Mouse (Mus musculus): ENCODE measurements around the gene Prkg1. TPM values are rescaled to one million over a fixed set of nuclear protein-coding genes. Genes with fewer than 3 reads are reported as not detected.

Gene Prkg1
- polyA plus RNA-seq, 1 experiment from 2014 or later: 7.1 TPM

GRCm38 (mm10) chr19:30948202-30948601, 816.6 kb downstream of the Prkg1 start:
- no peaks in the 10 kb centered on the region for H3K4me1 ChIP-seq (ENCODE audit: control insufficient read depth, insufficient read depth, low read length)
- no peak for ATAC-seq (replicated peaks; ENCODE audit: insufficient number of reproducible peaks, low FRiP score, low TSS enrichment, low read depth)
- DNase-seq (ENCODE audit: low spot score): no peak
- no peaks in the 10 kb centered on the region for H3K9me3 ChIP-seq (replicated peaks; ENCODE audit: control insufficient read depth, low read length)
- H3K27ac ChIP-seq (replicated peaks; ENCODE audit: low read depth, low read length): no peak overlapping the region
- H3K27me3 ChIP-seq (ENCODE audit: control insufficient read depth, insufficient read depth, low read length): no peaks in the 10 kb centered on the region
- H3K9ac ChIP-seq (replicated peaks; ENCODE audit: low read length): no peak overlapping the region
- H3K4me3 ChIP-seq (ENCODE audit: low read depth, low read length): no peak overlapping the region
- no peak overlapping the region for H3K4me2 ChIP-seq (ENCODE audit: low read depth, low read length)
- no peaks in the 10 kb centered on the region for H3K36me3 ChIP-seq (replicated peaks; ENCODE audit: control insufficient read depth, insufficient read depth, low read depth, low read length)
- WGBS: 73% methylated on average over 1 of the region's 1 CpGs

DNA sequence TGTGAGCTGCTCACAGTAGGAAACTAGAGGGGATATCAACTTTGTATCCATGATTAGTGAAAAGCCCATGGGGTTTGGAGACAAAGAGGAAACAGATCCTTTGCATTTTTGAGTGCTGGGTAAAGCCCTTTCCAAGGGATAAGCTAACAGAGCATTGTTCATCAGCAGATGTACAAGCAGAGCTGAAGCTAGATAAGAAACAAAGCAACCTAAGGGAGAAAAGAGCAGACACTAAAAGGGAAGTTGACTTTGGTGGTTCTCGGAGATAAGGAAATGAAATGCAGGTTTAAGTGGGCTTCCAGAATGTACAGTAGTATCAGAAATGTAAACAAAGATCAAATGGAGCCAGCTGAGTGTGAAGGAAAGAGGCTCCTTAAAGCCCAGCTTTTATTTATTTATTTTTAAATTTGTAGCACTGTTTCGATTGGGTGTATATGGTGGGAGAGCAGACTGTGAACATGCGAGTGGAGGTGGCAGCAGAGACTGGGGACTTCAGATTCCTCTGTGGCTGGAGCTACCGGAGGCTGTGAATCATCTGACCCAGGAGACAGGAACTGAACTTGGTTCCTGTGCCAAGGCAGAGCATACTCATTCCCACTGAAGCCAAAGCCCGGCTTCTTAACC, 822.4 kb downstream of the Prkg1 start:
- WGBS: 51% methylated on average over 5 of the region's 5 CpGs
- Histone ChIP-seq H3K9ac (replicated peaks; ENCODE audit: low read length) (no peak overlapping the region), H3K4me3 (ENCODE audit: low read depth, low read length) (no peak overlapping the region), H3K27ac (replicated peaks; ENCODE audit: low read depth, low read length) (no peak overlapping the region), H3K4me1 (ENCODE audit: control insufficient read depth, insufficient read depth, low read length) (no peaks in the 10 kb centered on the region), H3K4me2 (ENCODE audit: low read depth, low read length) (no peak overlapping the region), H3K9me3 (replicated peaks; ENCODE audit: control insufficient read depth, low read length) (no peaks in the 10 kb centered on the region), H3K36me3 (replicated peaks; ENCODE audit: control insufficient read depth, insufficient read depth, low read depth, low read length) (no peaks in the 10 kb centered on the region), H3K27me3 (ENCODE audit: control insufficient read depth, insufficient read depth, low read length) (no peaks in the 10 kb centered on the region)
- no peak for DNase-seq (ENCODE audit: low spot score)
- no peak for ATAC-seq (replicated peaks; ENCODE audit: insufficient number of reproducible peaks, low FRiP score, low TSS enrichment, low read depth)

GRCm38 (mm10) chr19:30938058-30938457, 826.8 kb downstream of the Prkg1 start:
- no peak overlapping the region for H3K9ac ChIP-seq (replicated peaks; ENCODE audit: low read length)
- H3K4me1 ChIP-seq (ENCODE audit: control insufficient read depth, insufficient read depth, low read length): no peaks in the 10 kb centered on the region
- no peak overlapping the region for H3K4me2 ChIP-seq (ENCODE audit: low read depth, low read length)
- H3K4me3 ChIP-seq (ENCODE audit: low read depth, low read length): no peak overlapping the region
- H3K36me3 ChIP-seq (replicated peaks; ENCODE audit: control insufficient read depth, insufficient read depth, low read depth, low read length): no peaks in the 10 kb centered on the region
- WGBS: 95% methylated on average over 2 of the region's 2 CpGs
- ATAC-seq (replicated peaks; ENCODE audit: insufficient number of reproducible peaks, low FRiP score, low TSS enrichment, low read depth) (no peak), DNase-seq (ENCODE audit: low spot score) (no peak)
- no peak overlapping the region for H3K27ac ChIP-seq (replicated peaks; ENCODE audit: low read depth, low read length)
- H3K27me3 ChIP-seq (ENCODE audit: control insufficient read depth, insufficient read depth, low read length): no peaks in the 10 kb centered on the region
- no peaks in the 10 kb centered on the region for H3K9me3 ChIP-seq (replicated peaks; ENCODE audit: control insufficient read depth, low read length)

DNA sequence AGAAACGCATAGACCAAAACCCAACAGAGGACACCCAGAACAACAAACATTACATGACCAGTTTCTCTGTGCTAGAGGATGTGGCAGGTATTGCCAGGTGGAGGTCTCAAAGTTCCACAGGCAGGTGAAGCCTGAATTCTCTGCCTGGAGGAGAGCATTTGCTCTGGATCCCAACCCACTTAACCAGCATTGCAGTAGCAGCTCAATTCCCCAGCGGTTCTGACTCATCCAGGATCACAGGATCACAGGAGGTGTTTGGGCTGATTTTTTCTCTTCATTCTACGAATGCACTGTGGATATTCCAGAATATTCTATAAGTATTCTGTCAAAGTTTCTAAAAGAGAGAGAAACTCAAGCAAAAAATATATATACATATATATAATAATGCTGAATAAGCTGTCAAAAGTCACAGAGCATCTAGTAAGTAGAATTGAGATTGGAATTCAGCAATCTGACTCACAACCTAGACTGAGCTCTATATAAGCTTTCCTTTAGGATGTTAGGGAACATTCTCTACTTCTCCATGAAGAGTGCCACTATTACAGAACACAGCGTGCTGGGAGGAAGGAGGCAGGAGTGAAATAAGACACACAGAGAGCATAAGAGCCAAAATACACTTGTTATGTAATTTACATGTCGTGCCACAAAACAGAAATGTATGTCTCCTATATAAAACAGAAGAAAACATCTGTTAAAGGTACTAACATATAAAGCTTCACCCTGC, 833.2 kb downstream of the Prkg1 start:
- 88% methylated on average over 5 of the region's 5 CpGs for WGBS
- ATAC-seq (replicated peaks; ENCODE audit: insufficient number of reproducible peaks, low FRiP score, low TSS enrichment, low read depth) (no peak), DNase-seq (ENCODE audit: low spot score) (no peak)

GRCm38 (mm10) chr19:30924032-30924431, 840.8 kb downstream of the Prkg1 start:
- H3K4me2 ChIP-seq (ENCODE audit: low read depth, low read length): no peak overlapping the region
- H3K27me3 ChIP-seq (ENCODE audit: control insufficient read depth, insufficient read depth, low read length): no peaks in the 10 kb centered on the region
- 91% methylated on average over 1 of the region's 1 CpGs for WGBS
- H3K36me3 ChIP-seq (replicated peaks; ENCODE audit: control insufficient read depth, insufficient read depth, low read depth, low read length): no peaks in the 10 kb centered on the region
- no peak overlapping the region for H3K27ac ChIP-seq (replicated peaks; ENCODE audit: low read depth, low read length)
- ATAC-seq (replicated peaks; ENCODE audit: insufficient number of reproducible peaks, low FRiP score, low TSS enrichment, low read depth) (no peak), DNase-seq (ENCODE audit: low spot score) (no peak)
- H3K4me1 ChIP-seq (ENCODE audit: control insufficient read depth, insufficient read depth, low read length): no peaks in the 10 kb centered on the region
- no peaks in the 10 kb centered on the region for H3K9me3 ChIP-seq (replicated peaks; ENCODE audit: control insufficient read depth, low read length)
- H3K9ac ChIP-seq (replicated peaks; ENCODE audit: low read length): no peak overlapping the region
- H3K4me3 ChIP-seq (ENCODE audit: low read depth, low read length): no peak overlapping the region

More for the DNA sequence above, 833.2 kb downstream of the Prkg1 start:
- no peak overlapping the region for H3K4me2 ChIP-seq (ENCODE audit: low read depth, low read length)
- no peak overlapping the region for H3K9ac ChIP-seq (replicated peaks; ENCODE audit: low read length)
- no peak overlapping the region for H3K27ac ChIP-seq (replicated peaks; ENCODE audit: low read depth, low read length)
- no peaks in the 10 kb centered on the region for H3K9me3 ChIP-seq (replicated peaks; ENCODE audit: control insufficient read depth, low read length)
- no peak overlapping the region for H3K4me3 ChIP-seq (ENCODE audit: low read depth, low read length)
- H3K27me3 ChIP-seq (ENCODE audit: control insufficient read depth, insufficient read depth, low read length): no peaks in the 10 kb centered on the region
- H3K4me1 ChIP-seq (ENCODE audit: control insufficient read depth, insufficient read depth, low read length): no peaks in the 10 kb centered on the region
- no peaks in the 10 kb centered on the region for H3K36me3 ChIP-seq (replicated peaks; ENCODE audit: control insufficient read depth, insufficient read depth, low read depth, low read length)

DNA sequence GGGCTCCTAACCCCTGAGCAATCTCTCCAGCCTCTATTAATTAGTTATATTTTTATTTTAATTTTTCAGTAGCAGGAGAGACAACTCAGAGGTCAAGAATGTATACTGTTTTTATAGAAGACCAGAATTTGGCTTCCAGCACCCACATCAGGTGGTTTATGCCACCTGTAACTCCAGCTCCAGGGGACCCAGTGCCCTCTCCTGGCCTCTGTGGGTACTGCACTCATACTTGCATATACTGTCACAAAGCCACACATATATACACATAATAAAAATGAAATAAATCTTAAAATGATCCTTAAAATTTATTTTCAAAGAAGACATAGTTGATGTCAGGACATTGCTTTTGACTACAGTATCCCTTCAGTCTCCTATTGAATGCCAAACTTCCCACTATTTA, 862.5 kb downstream of the Prkg1 start:
- no peaks in the 10 kb centered on the region for H3K36me3 ChIP-seq (replicated peaks; ENCODE audit: control insufficient read depth, insufficient read depth, low read depth, low read length)
- DNase-seq (ENCODE audit: low spot score) (no peak), ATAC-seq (replicated peaks; ENCODE audit: insufficient number of reproducible peaks, low FRiP score, low TSS enrichment, low read depth) (no peak)
- H3K4me1 ChIP-seq (ENCODE audit: control insufficient read depth, insufficient read depth, low read length): no peaks in the 10 kb centered on the region
- H3K4me3 ChIP-seq (ENCODE audit: low read depth, low read length): no peak overlapping the region
- no peaks in the 10 kb centered on the region for H3K9me3 ChIP-seq (replicated peaks; ENCODE audit: control insufficient read depth, low read length)
- H3K9ac ChIP-seq (replicated peaks; ENCODE audit: low read length): no peak overlapping the region
- H3K27ac ChIP-seq (replicated peaks; ENCODE audit: low read depth, low read length): no peak overlapping the region
- H3K27me3 ChIP-seq (ENCODE audit: control insufficient read depth, insufficient read depth, low read length): no peaks in the 10 kb centered on the region
- H3K4me2 ChIP-seq (ENCODE audit: low read depth, low read length): no peak overlapping the region

- Histone ChIP-seq H3K36me3 (replicated peaks; ENCODE audit: control insufficient read depth, insufficient read depth, low read depth, low read length) (no peaks in the 10 kb centered on the region), H3K9ac (replicated peaks; ENCODE audit: low read length) (no peak overlapping the region), H3K4me2 (ENCODE audit: low read depth, low read length) (no peak overlapping the region), H3K4me1 (ENCODE audit: control insufficient read depth, insufficient read depth, low read length) (no peaks in the 10 kb centered on the region), H3K9me3 (replicated peaks; ENCODE audit: control insufficient read depth, low read length) (no peaks in the 10 kb centered on the region), H3K27ac (replicated peaks; ENCODE audit: low read depth, low read length) (no peak overlapping the region), H3K27me3 (ENCODE audit: control insufficient read depth, insufficient read depth, low read length) (no peaks in the 10 kb centered on the region), H3K4me3 (ENCODE audit: low read depth, low read length) (no peak overlapping the region)
- 88% methylated on average over 3 of the region's 3 CpGs for WGBS
- ATAC-seq (replicated peaks; ENCODE audit: insufficient number of reproducible peaks, low FRiP score, low TSS enrichment, low read depth) (no peak), DNase-seq (ENCODE audit: low spot score) (no peak)
Observed at GRCm38 (mm10) chr19:30901025-30901424, 863.8 kb downstream of the Prkg1 start.

DNA sequence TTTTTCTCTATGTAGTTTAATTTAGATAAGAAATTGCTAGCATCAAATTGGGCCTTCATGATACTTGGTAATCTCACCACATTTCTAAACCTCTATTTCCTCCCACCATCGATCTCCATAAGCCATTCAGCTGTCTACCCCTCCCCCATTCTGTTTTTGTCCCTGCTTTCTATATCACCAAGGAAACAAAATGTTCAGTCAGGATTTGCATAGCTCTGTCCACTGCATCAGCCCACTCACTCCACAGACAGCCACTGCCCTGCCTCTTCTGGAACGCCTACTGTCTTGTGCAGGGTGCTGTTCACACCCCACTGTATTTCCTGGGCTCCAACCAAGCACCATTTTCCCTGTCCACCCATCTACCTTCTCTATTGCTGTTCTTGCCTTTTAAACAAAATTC, 874.5 kb downstream of the Prkg1 start:
- Histone ChIP-seq H3K9ac (replicated peaks; ENCODE audit: low read length) (no peak overlapping the region), H3K27me3 (ENCODE audit: control insufficient read depth, insufficient read depth, low read length) (no peaks in the 10 kb centered on the region), H3K36me3 (replicated peaks; ENCODE audit: control insufficient read depth, insufficient read depth, low read depth, low read length) (no peaks in the 10 kb centered on the region), H3K4me1 (ENCODE audit: control insufficient read depth, insufficient read depth, low read length) (no peaks in the 10 kb centered on the region), H3K4me2 (ENCODE audit: low read depth, low read length) (no peak overlapping the region), H3K4me3 (ENCODE audit: low read depth, low read length) (no peak overlapping the region), H3K9me3 (replicated peaks; ENCODE audit: control insufficient read depth, low read length) (no peaks in the 10 kb centered on the region), H3K27ac (replicated peaks; ENCODE audit: low read depth, low read length) (no peak overlapping the region)
- WGBS: 52% methylated on average over 2 of the region's 2 CpGs
- DNase-seq (ENCODE audit: low spot score): peak; percentile 57
- ATAC-seq (replicated peaks; ENCODE audit: insufficient number of reproducible peaks, low FRiP score, low TSS enrichment, low read depth): no peak
